Mouse (Mus musculus): Measurements from ENCODE around the gene Duox2.

- TF ChIP-seq CTCF (IDR thresholded peaks at IDR 0.05; ENCODE audit: control insufficient read depth, insufficient read depth, low read length) = no peak
- TF ChIP-seq POLR2A (IDR thresholded peaks at IDR 0.05; ENCODE audit: borderline replicate concordance, control insufficient read depth, low read depth, low read length) = no peak
Measured at GRCm38 (mm10) chr2:122286137-122286536, 12.1 kb downstream of the Duox2 start.
